Mouse (Mus musculus) adrenal gland, adult 2 months (tissue): Measurements from ENCODE around the gene Pnkp. TPM values are rescaled to one million over a fixed set of nuclear protein-coding genes. Genes with fewer than 3 reads are reported as not detected.

Source experiments
- DNase-seq: peaks from one replicate; pipeline ENCODE4 v3.0.0; 2021
- microRNA-seq, 2 experiments: library from miRNA; unstranded; fragments of <30 nt; microRNA quantifications; one replicate each; pipeline ENCODE4 v1.2.0; 2021
- polyA plus RNA-seq: library from polyadenylated mRNA; depleted of rRNA; stranded (reverse); fragments of >200 nt; gene quantifications from 2 replicates; pipeline ENCODE4 v1.2.3, GENCODE M21; 2012; rRNA removed
- total RNA-seq, 2 experiments: library from RNA; stranded (reverse); gene quantifications; 2 replicates each; pipeline ENCODE4 v1.2.3; 2021

The Pnkp gene
- total and polyA plus RNA-seq, 3 experiments = 36.3 to 90.0 (median 42.8) TPM

DNA sequence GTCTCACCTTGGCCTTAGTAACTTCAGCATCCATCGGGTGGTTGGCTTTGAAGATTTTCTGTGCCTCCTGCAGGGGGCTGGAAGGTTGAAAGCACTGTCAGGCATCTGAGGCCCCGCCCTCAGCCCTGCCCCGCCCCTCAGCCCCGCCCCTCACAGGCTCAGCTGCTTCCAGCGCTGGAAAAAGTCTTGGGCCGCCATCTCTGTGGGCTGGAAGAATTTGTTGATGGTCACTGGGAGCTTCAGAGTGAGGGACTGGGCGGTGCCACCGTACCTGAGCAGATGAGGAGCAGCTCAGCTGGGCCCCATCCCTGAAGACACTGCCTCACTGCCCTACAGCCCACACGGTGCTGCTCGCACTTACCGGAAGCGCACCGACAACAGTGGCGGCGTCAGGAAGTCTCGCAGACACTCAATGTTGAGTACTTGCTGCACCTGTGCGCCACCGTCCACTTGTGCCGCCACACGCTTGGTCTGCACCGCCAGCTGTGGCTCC lies 44.3 kb downstream of the Pnkp start:
- peak; percentile 54 for DNase-seq

DNA sequence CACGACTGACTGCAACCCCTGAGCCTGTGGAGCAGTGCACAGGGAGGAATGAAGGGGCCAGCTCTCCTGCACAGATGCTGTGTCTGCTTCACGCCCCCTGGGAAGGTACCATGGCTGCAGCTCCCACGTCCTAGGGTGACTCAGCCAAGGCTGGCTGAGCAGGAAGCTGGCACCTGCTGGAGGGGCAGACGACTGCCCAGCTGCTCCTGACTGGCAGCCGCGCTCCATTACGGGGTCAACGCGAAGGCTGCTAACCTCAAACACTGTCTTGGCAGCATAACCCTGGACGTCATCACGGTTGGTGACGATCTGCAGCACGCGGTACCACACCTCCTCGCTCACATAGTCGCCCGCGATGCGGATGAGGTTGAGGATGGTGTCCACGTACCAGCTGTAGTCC lies 48.5 kb downstream of the Pnkp start:
- DNase-seq = no peak

DNA sequence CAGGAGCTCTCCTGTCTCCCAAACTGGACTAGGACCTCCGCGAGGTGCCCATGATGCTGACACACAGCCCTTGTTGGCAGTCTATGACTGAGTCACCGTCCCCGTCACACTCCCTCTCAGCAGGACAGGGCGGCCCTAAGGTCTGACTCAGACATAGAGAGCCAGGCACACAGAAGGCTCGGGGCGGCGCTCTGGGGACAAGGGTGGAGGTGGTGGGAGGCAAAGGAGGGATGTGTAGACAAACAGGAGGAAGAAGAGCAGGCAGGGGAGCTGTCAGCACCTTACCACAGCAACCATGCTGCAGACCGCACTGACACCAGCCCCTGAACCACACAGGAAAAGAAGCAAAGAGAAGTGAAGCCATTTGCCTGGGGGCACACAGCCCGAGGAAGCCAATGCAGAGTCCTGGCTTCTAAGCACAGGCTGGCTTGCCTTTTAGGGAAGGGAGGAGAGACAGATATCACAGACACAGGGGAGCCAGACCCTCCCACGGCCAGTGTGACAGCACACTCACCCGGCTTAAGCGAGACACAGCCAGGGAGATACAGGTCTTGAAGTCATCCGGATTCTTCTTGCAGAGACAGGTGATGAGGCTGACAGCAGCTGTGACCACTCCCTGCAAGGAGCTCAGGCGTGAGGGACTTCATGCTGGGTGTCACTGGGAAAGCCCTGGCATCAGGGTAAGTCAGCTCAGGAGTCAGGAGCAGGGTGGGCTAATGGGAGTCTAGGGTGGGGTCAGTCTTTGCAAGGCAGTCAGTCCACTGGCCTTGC lies 52.0 kb downstream of the Pnkp start:
- DNase-seq = peak; percentile 90

Small RNA genes lying within 50 kb of the gene (microRNA-seq; reads per million reads assigned to microRNA genes)
- 0 reads per million in 2 experiments for gene Mir707

Other genes starting within 250 kb of the Pnkp start
- gene Myh14, start 186.3 kb upstream of the Pnkp start, total RNA-seq = 1 to 10 TPM; 3.2 to 5.6 TPM
- gene Myh14, start 186.3 kb upstream of the Pnkp start, polyA plus RNA-seq = 1.2 and 1.7 TPM in 2 replicates
- gene Izumo2, start 148.4 kb upstream of the Pnkp start, total RNA-seq = not detected
- gene Izumo2, start 148.4 kb upstream of the Pnkp start, polyA plus RNA-seq = not detected in 2 replicates
- gene Vrk3, start 108.7 kb upstream of the Pnkp start, total RNA-seq = 10 to 100 TPM; 49.2 to 61.1 TPM
- gene Vrk3, start 108.7 kb upstream of the Pnkp start, polyA plus RNA-seq = 44.1 and 48.4 TPM in 2 replicates
- under 1 TPM; 0.41 to 0.43 TPM for gene Zfp473, start 106.1 kb upstream of the Pnkp start, total RNA-seq
- gene Zfp473, start 106.1 kb upstream of the Pnkp start, polyA plus RNA-seq = 0.01 and 0.07 TPM in 2 replicates
- gene Nup62, start 41.1 kb upstream of the Pnkp start, total RNA-seq = 10 to 100 TPM; 33.2 to 54.7 TPM
- gene Nup62, start 41.1 kb upstream of the Pnkp start, polyA plus RNA-seq = 83.6 and 92.2 TPM in 2 replicates
- gene Il4i1, start 40.8 kb upstream of the Pnkp start, total RNA-seq = 1 to 10 TPM; 1.6 to 1.8 TPM
- gene Il4i1, start 40.8 kb upstream of the Pnkp start, polyA plus RNA-seq = 2.6 and 3.0 TPM in 2 replicates
- 100 to 1,000 TPM; 136 to 166 TPM for gene Atf5, start 40.5 kb upstream of the Pnkp start, total RNA-seq
- 494 and 666 TPM in 2 replicates for gene Atf5, start 40.5 kb upstream of the Pnkp start, polyA plus RNA-seq
- gene Akt1s1, start 8.1 kb upstream of the Pnkp start, total RNA-seq = 100 to 1,000 TPM; 117 TPM
- 650 and 890 TPM in 2 replicates for gene Akt1s1, start 8.1 kb upstream of the Pnkp start, polyA plus RNA-seq
- gene Tbc1d17, start 8.1 kb upstream of the Pnkp start, total RNA-seq = 10 to 100 TPM; 51.0 to 72.6 TPM
- gene Tbc1d17, start 8.1 kb upstream of the Pnkp start, polyA plus RNA-seq = 180 and 223 TPM in 2 replicates
- 100 to 1,000 TPM; 227 TPM for gene Ptov1, start 12.6 kb downstream of the Pnkp start, total RNA-seq
- 492 and 493 TPM in 2 replicates for gene Ptov1, start 12.6 kb downstream of the Pnkp start, polyA plus RNA-seq
- gene Med25, start 35.6 kb downstream of the Pnkp start, total RNA-seq = 100 to 1,000 TPM in 1 of 2 experiments, 10 to 100 TPM in 1; 80.8 to 105 TPM
- 635 and 723 TPM in 2 replicates for gene Med25, start 35.6 kb downstream of the Pnkp start, polyA plus RNA-seq
- gene Fuz, start 38.9 kb downstream of the Pnkp start, total RNA-seq = 10 to 100 TPM; 24.2 to 28.0 TPM
- gene Fuz, start 38.9 kb downstream of the Pnkp start, polyA plus RNA-seq = 203 and 213 TPM in 2 replicates
- 100 to 1,000 TPM in 1 of 2 experiments, 10 to 100 TPM in 1; 86.3 to 105 TPM for gene Ap2a1, start 72.4 kb downstream of the Pnkp start, total RNA-seq
- 119 and 121 TPM in 2 replicates for gene Ap2a1, start 72.4 kb downstream of the Pnkp start, polyA plus RNA-seq
- not detected for gene Tsks, start 86.1 kb downstream of the Pnkp start, total RNA-seq
- 0.13 and 0.31 TPM in 2 replicates for gene Tsks, start 86.1 kb downstream of the Pnkp start, polyA plus RNA-seq
- gene Cpt1c, start 117.7 kb downstream of the Pnkp start, total RNA-seq = 10 to 100 TPM in 1 of 2 experiments, 1 to 10 TPM in 1; 7.3 to 13.5 TPM
- 29.6 and 37.5 TPM in 2 replicates for gene Cpt1c, start 117.7 kb downstream of the Pnkp start, polyA plus RNA-seq
- gene Prmt1, start 129.4 kb downstream of the Pnkp start, total RNA-seq = 100 to 1,000 TPM; 166 to 234 TPM
- 101 and 122 TPM in 2 replicates for gene Prmt1, start 129.4 kb downstream of the Pnkp start, polyA plus RNA-seq
- gene Irf3, start 140.5 kb downstream of the Pnkp start, total RNA-seq = 100 to 1,000 TPM; 105 to 130 TPM
- gene Irf3, start 140.5 kb downstream of the Pnkp start, polyA plus RNA-seq = 93.3 and 98.1 TPM in 2 replicates
- 10 to 100 TPM; 20.1 to 20.3 TPM for gene Bcl2l12, start 141.6 kb downstream of the Pnkp start, total RNA-seq
- gene Bcl2l12, start 141.6 kb downstream of the Pnkp start, polyA plus RNA-seq = 40.4 and 50.3 TPM in 2 replicates
- gene Scaf1, start 159.2 kb downstream of the Pnkp start, total RNA-seq = 10 to 100 TPM; 72.0 to 83.7 TPM
- gene Scaf1, start 159.2 kb downstream of the Pnkp start, polyA plus RNA-seq = 117 and 121 TPM in 2 replicates
- gene Rras, start 160.8 kb downstream of the Pnkp start, total RNA-seq = 100 to 1,000 TPM in 1 of 2 experiments, 10 to 100 TPM in 1; 93.7 to 118 TPM
- gene Rras, start 160.8 kb downstream of the Pnkp start, polyA plus RNA-seq = 161 and 176 TPM in 2 replicates
- 10 to 100 TPM; 40.2 to 49.7 TPM for gene Prr12, start 195.7 kb downstream of the Pnkp start, total RNA-seq
- gene Prr12, start 195.7 kb downstream of the Pnkp start, polyA plus RNA-seq = 17.7 and 21.3 TPM in 2 replicates
- gene Nosip, start 205.3 kb downstream of the Pnkp start, total RNA-seq = 10 to 100 TPM; 40.2 to 58.1 TPM
- gene Nosip, start 205.3 kb downstream of the Pnkp start, polyA plus RNA-seq = 89.9 and 97.9 TPM in 2 replicates
- gene Prrg2, start 205.5 kb downstream of the Pnkp start, total RNA-seq = 10 to 100 TPM; 20.9 to 21.9 TPM
- 70.3 and 85.2 TPM in 2 replicates for gene Prrg2, start 205.5 kb downstream of the Pnkp start, polyA plus RNA-seq
- 10 to 100 TPM; 26.5 to 50.3 TPM for gene Rcn3, start 235.1 kb downstream of the Pnkp start, total RNA-seq
- 93.3 and 104 TPM in 2 replicates for gene Rcn3, start 235.1 kb downstream of the Pnkp start, polyA plus RNA-seq
- gene Fcgrt, start 246.7 kb downstream of the Pnkp start, total RNA-seq = 100 to 1,000 TPM in 1 of 2 experiments, 10 to 100 TPM in 1; 84.8 to 154 TPM
- gene Fcgrt, start 246.7 kb downstream of the Pnkp start, polyA plus RNA-seq = 186 and 187 TPM in 2 replicates